17 mouse cellular contexts compared by ENCODE assay signal in the genomic region with DNA sequence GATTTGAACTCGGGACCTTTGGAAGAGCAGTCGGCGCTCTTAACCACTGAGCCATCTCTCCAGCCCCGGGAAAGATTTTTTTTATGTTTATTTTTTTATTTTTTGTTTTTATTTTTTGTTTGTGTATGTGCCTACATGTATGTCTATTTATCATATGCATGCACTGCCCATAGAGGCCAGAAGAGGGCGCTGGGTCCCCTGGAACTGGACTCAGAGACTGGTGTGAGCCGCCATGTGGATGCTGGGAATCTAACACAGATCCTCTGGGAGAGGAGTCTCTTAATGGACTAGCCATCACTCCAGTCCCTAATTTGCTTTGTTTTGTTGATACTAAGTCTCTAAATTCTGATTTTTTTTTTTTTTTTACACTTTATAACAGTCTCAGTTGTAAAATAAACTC. TPM values are rescaled to one million over a fixed set of nuclear protein-coding genes. Genes with fewer than 3 reads are reported as not detected.
DNase-seq lines count a peak whose midpoint lies in the region; ATAC-seq and TF ChIP-seq lines count a peak whose summit lies in the region.
"Had no signal": no experiment of that assay in that cellular context is flagged by ENCODE, and none has a peak within 500 bp of the region (broad histone marks: within the 10 kb centered on the region; RNA-seq: fewer than 3 reads in every experiment).

No protein-coding gene starts in this region.

- WGBS in kidney, embryonic 14.5 days: 84% methylated on average over 6 of the region's 6 CpGs
- WGBS in intestine, embryonic 14.5 days: 86% methylated on average over 6 of the region's 6 CpGs

- TF ChIP-seq EP300 in CH12.LX (IDR thresholded peaks at IDR 0.05; ENCODE audit: low read length): no peak

- H3K27me3 ChIP-seq in kidney, embryonic 14.5 days (ENCODE audit: control insufficient read depth, insufficient read depth, low read length): no peaks in the 10 kb centered on the region
- no peaks in the 10 kb centered on the region for H3K27me3 ChIP-seq in CH12.LX (replicated peaks)
- H3K27me3 ChIP-seq in intestine, embryonic 14.5 days (replicated peaks; ENCODE audit: control insufficient read depth, insufficient read depth, low read length): no peaks in the 10 kb centered on the region
- H3K27me3 ChIP-seq: midbrain, embryonic 15.5 days; Patski had no signal

- H3K4me2 ChIP-seq in kidney, embryonic 14.5 days (replicated peaks; ENCODE audit: low read depth, low read length): no peak overlapping the region
- no peak overlapping the region for H3K4me2 ChIP-seq in CH12.LX (ENCODE audit: insufficient read depth, low read depth, poor library complexity, severe bottlenecking)
- no peak overlapping the region for H3K4me2 ChIP-seq in intestine, embryonic 14.5 days (ENCODE audit: low read length)
- H3K4me2 ChIP-seq: midbrain, embryonic 15.5 days had no signal

- no peaks in the 10 kb centered on the region; the same call in 1 of the 2 replicates for H3K36me3 ChIP-seq in kidney, embryonic 14.5 days (ENCODE audit: control insufficient read depth, insufficient read depth, low read length)
- H3K36me3 ChIP-seq in CH12.LX (replicated peaks in 1 of 2; ENCODE audit: control insufficient read depth in 1 of 2, insufficient read depth in 1 of 2, low read length in 1 of 2): peaks cover 12 to 43% of the 10 kb centered on the region in 2 experiments
- peaks cover 10% of the 10 kb centered on the region; the same call in 1 of the 2 replicates for H3K36me3 ChIP-seq in intestine, embryonic 14.5 days (ENCODE audit: control insufficient read depth, insufficient read depth, low read length)
- H3K36me3 ChIP-seq: midbrain, embryonic 15.5 days had no signal

- no peak overlapping the region for H3K4me3 ChIP-seq in kidney, embryonic 14.5 days (ENCODE audit: low read length)
- H3K4me3 ChIP-seq in CH12.LX (replicated peaks in 1 of 3; ENCODE audit: low read depth in 2 of 3, low read length in 2 of 3, poor library complexity in 1 of 3): no peak overlapping the region
- H3K4me3 ChIP-seq in intestine, embryonic 14.5 days (ENCODE audit: low read depth, low read length): no peak overlapping the region
- H3K4me3 ChIP-seq: midbrain, embryonic 15.5 days had no signal

- no peak for ATAC-seq in kidney, embryonic 14.5 days (ENCODE audit: low FRiP score, low TSS enrichment)
- no peak for ATAC-seq in intestine, embryonic 14.5 days (replicated peaks; ENCODE audit: low FRiP score, low TSS enrichment, low read depth)
- ATAC-seq: forebrain, embryonic 16.5 days; midbrain, embryonic 15.5 days had no signal

- H3K4me1 ChIP-seq in kidney, embryonic 14.5 days (ENCODE audit: control insufficient read depth, insufficient read depth, low read length): peaks cover 39% of the 10 kb centered on the region
- peaks cover 2 to 7% of the 10 kb centered on the region in 2 experiments; a peak in 1 of 4 replicates for H3K4me1 ChIP-seq in CH12.LX (ENCODE audit: control insufficient read depth in 1 of 2, insufficient read depth in 2 of 2)
- H3K4me1 ChIP-seq in intestine, embryonic 14.5 days (replicated peaks; ENCODE audit: control insufficient read depth, insufficient read depth, low read length): peaks cover 47% of the 10 kb centered on the region
- H3K4me1 ChIP-seq: midbrain, embryonic 15.5 days had no signal

- H3K9me3 ChIP-seq in kidney, embryonic 14.5 days (ENCODE audit: control insufficient read depth, low read length): no peaks in the 10 kb centered on the region
- H3K9me3 ChIP-seq in CH12.LX (replicated peaks; ENCODE audit: low read length): peaks cover 8% of the 10 kb centered on the region
- H3K9me3 ChIP-seq in intestine, embryonic 14.5 days (ENCODE audit: control insufficient read depth, low read length): peaks cover 8% of the 10 kb centered on the region; the same call in 1 of the 2 replicates
- H3K9me3 ChIP-seq: midbrain, embryonic 15.5 days had no signal

- no peak for TF ChIP-seq POLR2A in CH12.LX (IDR thresholded peaks at IDR 0.05; ENCODE audit: low read depth, low read length)

- no peak for DNase-seq in kidney, postnatal 36 days
- peak; percentile 12 for DNase-seq in A20 (ENCODE audit: low read depth, low spot score)
- no peak for DNase-seq in CH12.LX (ENCODE audit: extremely low read depth)
- no peak for DNase-seq in intestine, embryonic 14.5 days (ENCODE audit: low spot score)
- DNase-seq in spleen, postnatal 36 days (ENCODE audit: low spot score in 2 of 2): no peak
- no peak for DNase-seq in spleen, adult 12 weeks (ENCODE audit: low spot score)
- DNase-seq in frontal cortex, postnatal 14 days (ENCODE audit: low spot score in 2 of 2): no peak
- DNase-seq: cerebellum, postnatal 10 days; gastrocnemius, postnatal 36 days; kidney, adult 18-20 months; right cerebral cortex, postnatal 14 days; thymus, adult 2 months had no signal

- no peak overlapping the region for H3K9ac ChIP-seq in kidney, embryonic 14.5 days (ENCODE audit: low read depth, low read length)
- no peak overlapping the region for H3K9ac ChIP-seq in CH12.LX (ENCODE audit: insufficient read depth, low read depth)
- no peak overlapping the region for H3K9ac ChIP-seq in intestine, embryonic 14.5 days (ENCODE audit: low read length)
- H3K9ac ChIP-seq: midbrain, embryonic 15.5 days had no signal

- H3K27ac ChIP-seq in kidney, embryonic 14.5 days (ENCODE audit: low read depth, low read length): peak overlapping the region; percentile 87; the same call in 1 of the 2 replicates
- H3K27ac ChIP-seq in CH12.LX (ENCODE audit: insufficient read depth, low read depth): no peak overlapping the region
- H3K27ac ChIP-seq in intestine, embryonic 14.5 days (ENCODE audit: low read depth): peak overlapping the region; percentile 85
- H3K27ac ChIP-seq: midbrain, embryonic 15.5 days had no signal

- no peak for TF ChIP-seq RAD21 in CH12.LX (IDR thresholded peaks at IDR 0.05; ENCODE audit: low read depth, low read length)

- dilution Hi-C loops in CH12.LX (cut with MboI; ENCODE audit: extremely low pct_ligation_motif_present, extremely low pct_unique_long_range_greater_than_20kb, low sequenced_read_pairs): no loop called here

- H3K79me2 ChIP-seq in CH12.LX (replicated peaks; ENCODE audit: control insufficient read depth, extremely low read depth, insufficient read depth, poor library complexity, severe bottlenecking): no peaks in the 10 kb centered on the region

- peak; percentile 35 to 38; a peak in 1 of 4 replicates for TF ChIP-seq CTCF in CH12.LX (conservative IDR thresholded peaks at IDR 0.05 in 1 of 2, IDR thresholded peaks at IDR 0.05 in 1 of 2; ENCODE audit: low read depth in 2 of 2, low read length in 2 of 2)

- in situ Hi-C loops in CH12.LX (cut with MboI; ENCODE audit: low pct_ligation_motif_present, low pct_unique_long_range_greater_than_20kb, low sequenced_read_pairs): no loop called here

TF ChIP-seq in CH12.LX, 34 proteins besides CTCF, POLR2A, EP300 and RAD21 (continues in another document):
- TF ChIP-seq CHD1 (IDR thresholded peaks at IDR 0.05; ENCODE audit: low read depth, low read length) (no peak), CHD2 (IDR thresholded peaks at IDR 0.05; ENCODE audit: low read length) (no peak), USF2 (conservative IDR thresholded peaks at IDR 0.05; ENCODE audit: low read depth, low read length) (no peak), ZMIZ1 (IDR thresholded peaks at IDR 0.05; ENCODE audit: low read depth, low read length) (no peak), MEF2A (IDR thresholded peaks at IDR 0.05; ENCODE audit: borderline replicate concordance, low read depth, low read length) (no peak), JUND (conservative IDR thresholded peaks at IDR 0.05; ENCODE audit: low read depth, low read length) (no peak), TBP (conservative IDR thresholded peaks at IDR 0.05; ENCODE audit: low read depth, low read length) (no peak), SMC3 (IDR thresholded peaks at IDR 0.05; ENCODE audit: low read depth, low read length) (no peak), BHLHE40 (IDR thresholded peaks at IDR 0.05; ENCODE audit: low read depth, low read length) (no peak), ETS1 (conservative IDR thresholded peaks at IDR 0.05; ENCODE audit: low read depth, low read length) (no peak), NELFE (IDR thresholded peaks at IDR 0.05; ENCODE audit: low read depth, low read length) (no peak), PAX5 (IDR thresholded peaks at IDR 0.05; ENCODE audit: low read length) (no peak), USF1 (IDR thresholded peaks at IDR 0.05; ENCODE audit: low read depth, low read length) (no peak), E2F4 (IDR thresholded peaks at IDR 0.05; ENCODE audit: insufficient replicate concordance, low read depth, low read length) (no peak)

RNA-seq across cellular contexts. Expression of a gene that starts 17.2 kb away (rescaled TPM):
- 2.8 and 5.5 TPM in 2 replicates for polyA plus RNA-seq in kidney, embryonic 14.5 days (2014; fragmentation: Nextera tagmentation; extraction: Ambion mirVana)
- total RNA-seq in CH12.LX (2012; rRNA removed) (0.17 and 0.21 TPM in 2 replicates), CH12.LX (2014; rRNA removed) (not detected in 2 replicates)
- 0.43 and 0.72 TPM in 2 replicates for polyA plus RNA-seq in CH12.LX (2012; ENCODE audit: insufficient read length, low read depth)
- 32.9 and 44.8 TPM in 2 replicates for polyA plus RNA-seq in intestine, embryonic 14.5 days (2014; fragmentation: Nextera tagmentation; extraction: Ambion mirVana)
- total RNA-seq: gastrocnemius, postnatal 36 days; neutrophil, adult 5-6 weeks had no signal

RNA-seq across cellular contexts. Expression of a gene that starts 17.2 kb away (rescaled TPM):
- 24.3 and 28.7 TPM in 2 replicates for polyA plus RNA-seq in kidney, embryonic 14.5 days (2014; fragmentation: Nextera tagmentation; extraction: Ambion mirVana)
- 12.3 and 14.7 TPM in 2 replicates for total RNA-seq in CH12.LX (2012; rRNA removed)
- total RNA-seq in CH12.LX (2014; rRNA removed): 3.8 and 4.4 TPM in 2 replicates
- 6.8 and 9.2 TPM in 2 replicates for polyA plus RNA-seq in CH12.LX (2012; ENCODE audit: insufficient read length, low read depth)
- 46.3 and 59.2 TPM in 2 replicates for polyA plus RNA-seq in intestine, embryonic 14.5 days (2014; fragmentation: Nextera tagmentation; extraction: Ambion mirVana)

RNA-seq across cellular contexts. Expression of a gene that starts 26.5 kb away (rescaled TPM):
- polyA plus RNA-seq in kidney, embryonic 14.5 days (2014; fragmentation: Nextera tagmentation; extraction: Ambion mirVana): 26.2 and 34.9 TPM in 2 replicates
- total RNA-seq in CH12.LX (2012; rRNA removed) (71.1 and 71.2 TPM in 2 replicates), CH12.LX (2014; rRNA removed) (44.9 and 45.8 TPM in 2 replicates)
- 55.0 and 59.4 TPM in 2 replicates for polyA plus RNA-seq in CH12.LX (2012; ENCODE audit: insufficient read length, low read depth)
- 29.5 and 30.7 TPM in 2 replicates for polyA plus RNA-seq in intestine, embryonic 14.5 days (2014; fragmentation: Nextera tagmentation; extraction: Ambion mirVana)

RNA-seq across cellular contexts. Expression of a gene that starts 27.6 kb away (rescaled TPM):
- polyA plus RNA-seq in kidney, embryonic 14.5 days (2014; fragmentation: Nextera tagmentation; extraction: Ambion mirVana): 14.2 and 17.5 TPM in 2 replicates
- total RNA-seq in CH12.LX (2012; rRNA removed) (8.2 and 8.9 TPM in 2 replicates), CH12.LX (2014; rRNA removed) (2.7 and 2.9 TPM in 2 replicates)
- 6.4 and 6.9 TPM in 2 replicates for polyA plus RNA-seq in CH12.LX (2012; ENCODE audit: insufficient read length, low read depth)
- polyA plus RNA-seq in intestine, embryonic 14.5 days (2014; fragmentation: Nextera tagmentation; extraction: Ambion mirVana): 14.9 and 15.3 TPM in 2 replicates

RNA-seq across cellular contexts. Expression of a gene that starts 58.7 kb away (rescaled TPM):
- polyA plus RNA-seq in kidney, embryonic 14.5 days (2014; fragmentation: Nextera tagmentation; extraction: Ambion mirVana): 2.3 and 2.9 TPM in 2 replicates
- total RNA-seq in CH12.LX (2012; rRNA removed) (0.42 and 0.46 TPM in 2 replicates), CH12.LX (2014; rRNA removed) (0.98 and 1.6 TPM in 2 replicates)
- 1.4 and 2.3 TPM in 2 replicates for polyA plus RNA-seq in CH12.LX (2012; ENCODE audit: insufficient read length, low read depth)
- polyA plus RNA-seq in intestine, embryonic 14.5 days (2014; fragmentation: Nextera tagmentation; extraction: Ambion mirVana): 1.1 and 2.5 TPM in 2 replicates
